Mouse (Mus musculus) limb, embryonic 10.5 days (tissue): Measurements from ENCODE around the gene Slc35f3. TPM values are rescaled to one million over a fixed set of nuclear protein-coding genes. Genes with fewer than 3 reads are reported as not detected.
"Not testable (repeated sequence)": the region's sequence is repeated elsewhere in the genome, so short reads cannot be mapped to it uniquely, and the experiment has no call there.

Experiments
- DNase-seq: peaks from one replicate; pipeline ENCODE4 v3.0.0-alpha.2; 2017; ENCODE audit warnings: low spot score
- H3K27ac ChIP-seq: fragments of 300-500 bp; sonication (generic); 2 replicates; pipeline ENCODE4 v1.5.1; 2016; ENCODE audit warnings: mild to moderate bottlenecking
- H3K27me3 ChIP-seq: fragments of 300-500 bp; sonication (generic); 2 replicates; pipeline ENCODE4 v1.6.1; 2016; ENCODE audit warnings: low read depth, mild to moderate bottlenecking; ENCODE audit not compliant: poor library complexity, severe bottlenecking
- H3K36me3 ChIP-seq: fragments of 300-500 bp; sonication (generic); 2 replicates; pipeline ENCODE4 v1.6.1; 2016; ENCODE audit warnings: mild to moderate bottlenecking, moderate library complexity
- H3K4me1 ChIP-seq: fragments of 300-500 bp; sonication (generic); 2 replicates; pipeline ENCODE4 v1.6.1; 2016
- H3K4me3 ChIP-seq: fragments of 300-500 bp; sonication (generic); 2 replicates; pipeline ENCODE4 v1.5.1; 2016; ENCODE audit warnings: mild to moderate bottlenecking, moderate library complexity
- H3K9me3 ChIP-seq: fragments of 300-500 bp; sonication (generic); replicated peaks from 2 replicates; pipeline ENCODE4 v1.6.1; 2016; ENCODE audit warnings: mild to moderate bottlenecking
- WGBS: fragments of 180-500 bp; shearing (Covaris S2); methylation state at CpG from one replicate; pipeline ENCODE4 v1.1.7; 2016; 5-methylcytosine and 5-hydroxymethylcytosine counted together
- polyA plus RNA-seq: library from polyadenylated mRNA; unstranded; fragments of >200 nt; fragmentation: Nextera tagmentation; extraction: Ambion mirVana; gene quantifications from 2 replicates; pipeline ENCODE4 v1.2.1, GENCODE M21; 2016

The Slc35f3 gene
- polyA plus RNA-seq, 1 experiment from 2014 or later: 0.06 TPM

- no peaks in the 10 kb centered on the region for H3K36me3 ChIP-seq
- 75% methylated on average over 5 of the region's 5 CpGs for WGBS
These were observed 84.4 kb downstream of the Slc35f3 start for GRCm38 (mm10) chr8:126382749-126383148.

GRCm38 (mm10) chr8:126387566-126387965, 89.2 kb downstream of the Slc35f3 start:
- H3K4me1 ChIP-seq: no peaks in the 10 kb centered on the region
- no peaks in the 10 kb centered on the region for H3K36me3 ChIP-seq
- no peaks in the 10 kb centered on the region for H3K27me3 ChIP-seq
- no peak overlapping the region for H3K27ac ChIP-seq
- 87% methylated on average over 4 of the region's 4 CpGs for WGBS
- no peak for DNase-seq
- no peaks in the 10 kb centered on the region for H3K9me3 ChIP-seq
- no peak overlapping the region for H3K4me3 ChIP-seq

More at GRCm38 (mm10) chr8:126382749-126383148, 84.4 kb downstream of the Slc35f3 start:
- H3K27ac ChIP-seq: no peak overlapping the region
- peak; percentile 41 for DNase-seq
- H3K9me3 ChIP-seq: no peaks in the 10 kb centered on the region
- no peaks in the 10 kb centered on the region for H3K4me1 ChIP-seq
- H3K4me3 ChIP-seq: no peak overlapping the region
- no peaks in the 10 kb centered on the region for H3K27me3 ChIP-seq

GRCm38 (mm10) chr8:126391541-126391940, 93.2 kb downstream of the Slc35f3 start:
- no peak overlapping the region for H3K4me3 ChIP-seq
- no peaks in the 10 kb centered on the region for H3K9me3 ChIP-seq
- no peaks in the 10 kb centered on the region for H3K36me3 ChIP-seq
- no peak for DNase-seq
- 73% methylated on average over 2 of the region's 2 CpGs for WGBS
- no peaks in the 10 kb centered on the region for H3K4me1 ChIP-seq
- no peak overlapping the region for H3K27ac ChIP-seq
- H3K27me3 ChIP-seq: no peaks in the 10 kb centered on the region

GRCm38 (mm10) chr8:126395386-126395785, 97.0 kb downstream of the Slc35f3 start:
- no peak overlapping the region for H3K27ac ChIP-seq
- 91% methylated on average over 9 of the region's 9 CpGs for WGBS
- no peak overlapping the region for H3K4me3 ChIP-seq
- no peaks in the 10 kb centered on the region for H3K36me3 ChIP-seq
- H3K9me3 ChIP-seq: no peaks in the 10 kb centered on the region
- no peaks in the 10 kb centered on the region for H3K27me3 ChIP-seq
- DNase-seq: no peak
- no peaks in the 10 kb centered on the region for H3K4me1 ChIP-seq

DNA sequence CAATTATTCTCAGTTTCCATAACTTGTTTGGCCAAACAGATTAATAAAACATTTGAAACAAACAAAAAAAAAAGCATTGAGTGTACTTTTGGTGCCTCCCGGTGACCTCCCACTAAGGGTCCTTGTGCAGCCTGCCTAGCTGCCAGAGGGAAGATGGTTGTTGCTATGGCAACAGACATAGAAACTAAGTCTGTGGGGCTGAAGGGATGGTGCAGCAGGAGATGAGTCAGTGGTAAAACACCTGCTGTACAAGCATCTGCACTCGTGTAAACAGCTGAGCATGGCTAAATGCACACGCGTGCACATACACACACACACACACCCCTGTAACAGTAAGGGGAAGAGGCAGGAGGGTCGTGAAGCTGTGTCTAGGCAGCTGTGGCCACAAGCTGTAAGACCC, 97.6 kb downstream of the Slc35f3 start:
- no peak for DNase-seq
- 84% methylated on average over 5 of the region's 5 CpGs for WGBS

GRCm38 (mm10) chr8:126398349-126398748, 100.0 kb downstream of the Slc35f3 start:
- H3K27ac ChIP-seq: no peak overlapping the region
- H3K36me3 ChIP-seq: no peaks in the 10 kb centered on the region
- H3K4me3 ChIP-seq: no peak overlapping the region
- no peak for DNase-seq
- 83% methylated on average over 3 of the region's 3 CpGs for WGBS
- no peaks in the 10 kb centered on the region for H3K9me3 ChIP-seq
- H3K27me3 ChIP-seq: no peaks in the 10 kb centered on the region
- no peaks in the 10 kb centered on the region for H3K4me1 ChIP-seq

More for the DNA sequence above, 97.6 kb downstream of the Slc35f3 start:
- no peak overlapping the region for H3K4me3 ChIP-seq
- H3K36me3 ChIP-seq: no peaks in the 10 kb centered on the region
- no peaks in the 10 kb centered on the region for H3K9me3 ChIP-seq
- no peak overlapping the region for H3K27ac ChIP-seq
- H3K4me1 ChIP-seq: no peaks in the 10 kb centered on the region
- H3K27me3 ChIP-seq: no peaks in the 10 kb centered on the region

GRCm38 (mm10) chr8:126404550-126404949, 106.2 kb downstream of the Slc35f3 start:
- H3K9me3 ChIP-seq, H3K27ac ChIP-seq, H3K36me3 ChIP-seq, H3K4me1 ChIP-seq, H3K27me3 ChIP-seq, H3K4me3 ChIP-seq: not testable (repeated sequence)
- peak; percentile 49 for DNase-seq

- 77% methylated on average over 4 of the region's 4 CpGs for WGBS
- no peak for DNase-seq
- H3K27ac ChIP-seq: no peak overlapping the region
- H3K4me1 ChIP-seq: no peaks in the 10 kb centered on the region
- H3K27me3 ChIP-seq: no peaks in the 10 kb centered on the region
- H3K4me3 ChIP-seq: no peak overlapping the region
- no peaks in the 10 kb centered on the region for H3K9me3 ChIP-seq
- H3K36me3 ChIP-seq: no peaks in the 10 kb centered on the region
These were observed 106.7 kb downstream of the Slc35f3 start for GRCm38 (mm10) chr8:126405030-126405429.

- H3K27me3 ChIP-seq: no peaks in the 10 kb centered on the region
These were observed 122.5 kb downstream of the Slc35f3 start for GRCm38 (mm10) chr8:126420834-126421233.

DNA sequence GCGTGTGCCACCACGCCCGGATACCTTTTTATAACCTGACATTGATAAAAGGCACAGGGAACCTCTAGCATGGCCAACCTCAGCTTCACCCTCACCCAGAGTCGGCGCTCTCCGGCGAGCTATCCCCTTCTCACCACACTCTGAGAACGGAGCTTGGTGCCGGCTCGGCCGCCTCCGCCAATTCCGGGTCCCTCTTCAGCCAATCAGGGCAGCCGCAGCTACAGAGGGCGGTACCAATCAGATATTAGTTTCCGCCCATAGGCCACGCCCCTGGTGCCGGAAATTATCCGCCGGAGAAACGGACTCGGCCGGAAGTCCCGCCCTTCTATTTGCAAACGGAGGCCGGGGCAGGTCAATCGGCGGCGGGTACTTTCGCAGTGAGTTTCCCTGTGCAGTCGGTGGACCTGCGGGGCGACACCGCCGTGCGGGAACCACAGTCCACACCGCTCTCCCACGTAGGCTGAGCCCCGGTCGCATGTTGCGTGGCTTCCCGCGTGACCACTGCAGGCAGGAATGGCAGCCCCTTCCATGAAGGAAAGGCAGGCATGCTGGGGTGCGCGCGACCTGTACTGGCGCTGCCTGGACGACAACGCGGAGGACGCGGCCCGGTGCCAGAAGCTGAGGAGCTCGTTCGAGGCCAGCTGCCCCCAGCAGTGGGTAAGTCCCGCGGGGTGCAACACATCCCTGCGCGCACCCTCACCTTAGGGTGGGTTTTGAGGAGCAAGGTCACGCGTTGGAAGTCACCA, 124.0 kb downstream of the Slc35f3 start, which contains the start of gene Coa6:
Gene Coa6 (plus strand): TSS at position 342 of the 746 bp plus-strand sequence.
- under 1% methylated on average over 61 of the region's 61 CpGs for WGBS
- H3K4me1 ChIP-seq: peaks cover 19% of the 10 kb centered on the region

More at GRCm38 (mm10) chr8:126420834-126421233, 122.5 kb downstream of the Slc35f3 start:
- no peak overlapping the region for H3K4me3 ChIP-seq
- H3K9me3 ChIP-seq: no peaks in the 10 kb centered on the region
- H3K36me3 ChIP-seq: peaks cover 15% of the 10 kb centered on the region
- no peak for DNase-seq
- H3K4me1 ChIP-seq: peaks cover 19% of the 10 kb centered on the region
- H3K27ac ChIP-seq: no peak overlapping the region
- 84% methylated on average over 3 of the region's 3 CpGs for WGBS

GRCm38 (mm10) chr8:126422920-126423300, 124.6 kb downstream of the Slc35f3 start:
- WGBS: 11% methylated on average over 9 of the region's 9 CpGs
- Histone ChIP-seq H3K4me3 (peak overlapping the region; percentile 75), H3K36me3 (peaks cover 36% of the 10 kb centered on the region), H3K27me3 (no peaks in the 10 kb centered on the region), H3K4me1 (peaks cover 19% of the 10 kb centered on the region), H3K9me3 (no peaks in the 10 kb centered on the region), H3K27ac (peak overlapping the region; percentile 86)
- DNase-seq: no peak

More for the DNA sequence above, 124.0 kb downstream of the Slc35f3 start, which contains the start of gene Coa6:
- H3K27me3 ChIP-seq: no peaks in the 10 kb centered on the region
- peak; percentile 99 for DNase-seq
- H3K4me3 ChIP-seq: peak within 1 kb of the TSS; percentile 75
- peak within 1 kb of the TSS; percentile 86 for H3K27ac ChIP-seq
- no peaks in the 10 kb centered on the region for H3K9me3 ChIP-seq
- H3K36me3 ChIP-seq: peaks cover 30% of the 10 kb centered on the region

- H3K27ac ChIP-seq: no peak overlapping the region
- H3K27me3 ChIP-seq: no peaks in the 10 kb centered on the region
- H3K36me3 ChIP-seq: peaks cover 48% of the 10 kb centered on the region
- H3K4me1 ChIP-seq: peaks cover 19% of the 10 kb centered on the region
- no peaks in the 10 kb centered on the region for H3K9me3 ChIP-seq
- no peak for DNase-seq
- no peak overlapping the region for H3K4me3 ChIP-seq
- 88% methylated on average over 4 of the region's 4 CpGs for WGBS
These were observed 125.8 kb downstream of the Slc35f3 start for GRCm38 (mm10) chr8:126424163-126424562.

DNA sequence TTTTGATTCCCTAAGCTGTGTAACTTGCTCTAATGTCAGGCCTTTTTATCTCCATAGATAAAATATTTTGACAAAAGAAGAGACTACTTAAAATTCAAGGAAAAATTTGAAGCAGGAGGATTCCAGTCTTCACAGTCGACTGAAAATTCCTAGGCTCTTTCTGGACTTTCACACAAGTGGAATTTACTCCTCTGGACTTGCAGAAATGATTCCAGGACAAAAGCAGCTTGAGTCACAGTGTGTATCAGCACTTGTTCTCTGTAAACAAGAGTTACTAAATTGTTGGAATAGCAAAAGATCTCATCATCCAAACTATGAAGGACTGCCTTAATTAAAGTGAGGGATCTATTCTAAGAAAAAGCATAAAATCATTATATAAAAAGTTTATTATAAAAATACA, 126.6 kb downstream of the Slc35f3 start:
- peaks cover 19% of the 10 kb centered on the region for H3K4me1 ChIP-seq
- no peaks in the 10 kb centered on the region for H3K9me3 ChIP-seq
- DNase-seq: no peak
- H3K27me3 ChIP-seq: no peaks in the 10 kb centered on the region
- no peak overlapping the region for H3K4me3 ChIP-seq
- no peak overlapping the region for H3K27ac ChIP-seq
- WGBS: 85% methylated on average over 1 of the region's 1 CpGs
- H3K36me3 ChIP-seq: peaks cover 56% of the 10 kb centered on the region
